ENCODE assay signal across 20 mouse cellular contexts in genomic region chr5:51539563-51539962, GRCm38 (mm10). TPM values are rescaled to one million over a fixed set of nuclear protein-coding genes. Genes with fewer than 3 reads are reported as not detected.
"Had no signal": no experiment of that assay in that cellular context is flagged by ENCODE, and none has a peak within 500 bp of the region (broad histone marks: within the 10 kb centered on the region; RNA-seq: fewer than 3 reads in every experiment).

No protein-coding gene starts in this region.

- ATAC-seq: intestine, embryonic 16.5 days; liver, embryonic 12.5 days; midbrain, embryonic 15.5 days had no signal

- H3K4me1 ChIP-seq: limb, embryonic 12.5 days; limb, embryonic 15.5 days; liver, embryonic 12.5 days; liver, embryonic 15.5 days; midbrain, embryonic 15.5 days; stomach, embryonic 15.5 days had no signal

- H3K27me3 ChIP-seq: limb, embryonic 12.5 days; limb, embryonic 15.5 days; liver, embryonic 12.5 days; liver, embryonic 15.5 days; midbrain, embryonic 12.5 days; midbrain, embryonic 15.5 days; neural tube, embryonic 13.5 days; stomach, embryonic 15.5 days had no signal

- H3K9ac ChIP-seq: limb, embryonic 12.5 days; limb, embryonic 15.5 days; liver, embryonic 12.5 days; liver, embryonic 15.5 days; midbrain, embryonic 12.5 days; midbrain, embryonic 15.5 days; neural tube, embryonic 13.5 days; stomach, embryonic 15.5 days had no signal

- H3K4me3 ChIP-seq: limb, embryonic 12.5 days; limb, embryonic 15.5 days; liver, embryonic 12.5 days; liver, embryonic 15.5 days; midbrain, embryonic 12.5 days; midbrain, embryonic 15.5 days; myocyte; neural tube, embryonic 13.5 days; stomach, embryonic 15.5 days had no signal

- H3K4me2 ChIP-seq: limb, embryonic 12.5 days; limb, embryonic 15.5 days; liver, embryonic 12.5 days; liver, embryonic 15.5 days; midbrain, embryonic 12.5 days; midbrain, embryonic 15.5 days; neural tube, embryonic 13.5 days; stomach, embryonic 15.5 days had no signal

- H3K36me3 ChIP-seq: limb, embryonic 12.5 days; limb, embryonic 15.5 days; liver, embryonic 12.5 days; liver, embryonic 15.5 days; midbrain, embryonic 12.5 days; midbrain, embryonic 15.5 days; neural tube, embryonic 13.5 days; stomach, embryonic 15.5 days had no signal

- DNase-seq: kidney, postnatal 14 days; left cerebral cortex, postnatal 4 days; lung, adult 2 months; lung, postnatal 14 days; lung, postnatal 4 days; retina, postnatal 1 day; right cerebral cortex, postnatal 25 days; spleen, adult 18-20 months; thymus, postnatal 25 days had no signal

- H3K9me3 ChIP-seq: limb, embryonic 12.5 days; limb, embryonic 15.5 days; liver, embryonic 12.5 days; liver, embryonic 15.5 days; midbrain, embryonic 12.5 days; midbrain, embryonic 15.5 days; neural tube, embryonic 13.5 days; stomach, embryonic 15.5 days had no signal

- H3K27ac ChIP-seq: limb, embryonic 12.5 days; limb, embryonic 15.5 days; liver, embryonic 12.5 days; liver, embryonic 15.5 days; midbrain, embryonic 12.5 days; midbrain, embryonic 15.5 days; neural tube, embryonic 13.5 days; stomach, embryonic 15.5 days had no signal

RNA-seq across cellular contexts. Expression of gene Ppargc1a, which starts 28.0 kb away (rescaled TPM):
- total RNA-seq: megakaryocyte-erythroid progenitor cell, adult 5-6 weeks had no signal
